Mouse (Mus musculus) embryonic facial prominence, embryonic 12.5 days (tissue): ENCODE data around the gene Cadm4. TPM values are rescaled to one million over a fixed set of nuclear protein-coding genes. Genes with fewer than 3 reads are reported as not detected.

Experiments used
- ATAC-seq: fragments of 200-750 bp; cut with Nextera tagmentation; 2 replicates; pipeline ENCODE4 v1.8.0; 2017; ENCODE audit not compliant: insufficient number of reproducible peaks, insufficient read depth, low FRiP score, low TSS enrichment
- H3K27ac ChIP-seq: fragments of 300-500 bp; sonication (generic); 2 replicates; pipeline ENCODE4 v1.5.1; 2016; ENCODE audit warnings: mild to moderate bottlenecking
- H3K27me3 ChIP-seq: fragments of 300-500 bp; sonication (generic); 2 replicates; pipeline ENCODE4 v1.6.1; 2016; ENCODE audit warnings: mild to moderate bottlenecking, moderate library complexity
- H3K36me3 ChIP-seq: fragments of 300-500 bp; sonication (generic); 2 replicates; pipeline ENCODE4 v1.6.1; 2016; ENCODE audit warnings: mild to moderate bottlenecking
- H3K4me1 ChIP-seq: fragments of 300-500 bp; sonication (generic); 2 replicates; pipeline ENCODE4 v1.6.1; 2016
- H3K4me2 ChIP-seq: fragments of 300-500 bp; sonication (generic); replicated peaks from 2 replicates; pipeline ENCODE4 v1.6.1; 2016; ENCODE audit warnings: mild to moderate bottlenecking, moderate library complexity
- H3K4me3 ChIP-seq: fragments of 300-500 bp; sonication (generic); 2 replicates; pipeline ENCODE4 v1.5.1; 2016; ENCODE audit warnings: mild to moderate bottlenecking
- H3K9ac ChIP-seq: fragments of 300-500 bp; sonication (generic); 2 replicates; pipeline ENCODE4 v1.6.1; 2016; ENCODE audit warnings: mild to moderate bottlenecking, moderate library complexity
- H3K9me3 ChIP-seq: fragments of 300-500 bp; sonication (generic); 2 replicates; pipeline ENCODE4 v1.6.1; 2016; ENCODE audit warnings: mild to moderate bottlenecking, moderate library complexity
- WGBS: fragments of 180-500 bp; shearing (Covaris S2); methylation state at CpG from one replicate; pipeline ENCODE4 v1.1.7; 2016; 5-methylcytosine and 5-hydroxymethylcytosine counted together
- polyA plus RNA-seq: library from polyadenylated mRNA; unstranded; fragments of >200 nt; fragmentation: Nextera tagmentation; extraction: Ambion mirVana; gene quantifications from 2 replicates; pipeline ENCODE4 v1.2.1, GENCODE M21; 2016

The Cadm4 gene
- polyA plus RNA-seq: 7.6 and 10.7 TPM in 2 replicates

GRCm38 (mm10) chr7:24481474-24482207 is at the start of gene Cadm4:
Gene Cadm4, plus strand, starts transcription at chr7:24482023.
- WGBS: 2% methylated on average over 75 of the region's 83 CpGs
- peak within 1 kb of the TSS; percentile 66 for H3K4me3 ChIP-seq
- ATAC-seq: peak; percentile 54
- no peaks in the 10 kb centered on the region for H3K9me3 ChIP-seq
- peak within 1 kb of the TSS; percentile 98 for H3K4me2 ChIP-seq
- no peaks in the 10 kb centered on the region for H3K36me3 ChIP-seq
- peaks cover 17% of the 10 kb centered on the region for H3K4me1 ChIP-seq
- H3K27ac ChIP-seq: no peak within 1 kb of the TSS; the same call in 1 of the 2 replicates
- peaks cover 24% of the 10 kb centered on the region; the same call in 1 of the 2 replicates for H3K27me3 ChIP-seq
- H3K9ac ChIP-seq: peak within 1 kb of the TSS; percentile 65

GRCm38 (mm10) chr7:24435305-24435704 is 46.5 kb upstream of the Cadm4 start:
- Histone ChIP-seq H3K27me3 (peaks cover 16% of the 10 kb centered on the region), H3K4me2 (no peak overlapping the region), H3K9ac (no peak overlapping the region), H3K4me1 (no peaks in the 10 kb centered on the region), H3K27ac (no peak overlapping the region), H3K9me3 (peaks cover 7% of the 10 kb centered on the region; the same call in 1 of the 2 replicates), H3K4me3 (no peak overlapping the region), H3K36me3 (no peaks in the 10 kb centered on the region)
- 74% methylated on average over 5 of the region's 5 CpGs for WGBS
- no peak for ATAC-seq

GRCm38 (mm10) chr7:24437981-24438380 is 43.8 kb upstream of the Cadm4 start:
- H3K36me3 ChIP-seq: no peaks in the 10 kb centered on the region
- no peaks in the 10 kb centered on the region for H3K4me1 ChIP-seq
- no peak overlapping the region for H3K4me3 ChIP-seq
- H3K9me3 ChIP-seq: no peaks in the 10 kb centered on the region
- 69% methylated on average over 10 of the region's 10 CpGs for WGBS
- no peak overlapping the region for H3K9ac ChIP-seq
- no peak overlapping the region for H3K27ac ChIP-seq
- H3K4me2 ChIP-seq: no peak overlapping the region
- H3K27me3 ChIP-seq: peaks cover 6% of the 10 kb centered on the region
- ATAC-seq: no peak

GRCm38 (mm10) chr7:24439191-24439590 is 42.6 kb upstream of the Cadm4 start:
- no peak overlapping the region for H3K27ac ChIP-seq
- H3K4me2 ChIP-seq: no peak overlapping the region
- H3K4me1 ChIP-seq: no peaks in the 10 kb centered on the region
- no peak for ATAC-seq
- H3K4me3 ChIP-seq: no peak overlapping the region
- 77% methylated on average over 6 of the region's 6 CpGs for WGBS
- peaks cover 1% of the 10 kb centered on the region; the same call in 1 of the 2 replicates for H3K27me3 ChIP-seq
- no peaks in the 10 kb centered on the region for H3K9me3 ChIP-seq
- no peaks in the 10 kb centered on the region for H3K36me3 ChIP-seq
- H3K9ac ChIP-seq: no peak overlapping the region

GRCm38 (mm10) chr7:24439891-24440290 is 41.9 kb upstream of the Cadm4 start:
- H3K9me3 ChIP-seq: no peaks in the 10 kb centered on the region
- H3K4me2 ChIP-seq: no peak overlapping the region
- no peak for ATAC-seq
- no peak overlapping the region for H3K4me3 ChIP-seq
- H3K36me3 ChIP-seq: no peaks in the 10 kb centered on the region
- H3K4me1 ChIP-seq: no peaks in the 10 kb centered on the region
- no peak overlapping the region for H3K27ac ChIP-seq
- no peaks in the 10 kb centered on the region for H3K27me3 ChIP-seq
- H3K9ac ChIP-seq: no peak overlapping the region
- WGBS: 76% methylated on average over 7 of the region's 7 CpGs

GRCm38 (mm10) chr7:24441785-24442184 is 40.0 kb upstream of the Cadm4 start:
- Histone ChIP-seq H3K4me3 (no peak overlapping the region), H3K9me3 (no peaks in the 10 kb centered on the region), H3K4me2 (no peak overlapping the region), H3K27ac (no peak overlapping the region), H3K4me1 (no peaks in the 10 kb centered on the region), H3K9ac (no peak overlapping the region), H3K36me3 (no peaks in the 10 kb centered on the region), H3K27me3 (no peaks in the 10 kb centered on the region)
- 22% methylated on average over 1 of the region's 1 CpGs for WGBS
- ATAC-seq: no peak

GRCm38 (mm10) chr7:24442313-24442712 is 39.5 kb upstream of the Cadm4 start:
- H3K27me3 ChIP-seq: no peaks in the 10 kb centered on the region
- ATAC-seq: no peak
- H3K36me3 ChIP-seq: no peaks in the 10 kb centered on the region
- H3K4me2 ChIP-seq: no peak overlapping the region
- no peak overlapping the region for H3K4me3 ChIP-seq
- no peaks in the 10 kb centered on the region for H3K9me3 ChIP-seq
- WGBS: 80% methylated on average over 8 of the region's 8 CpGs
- no peak overlapping the region for H3K27ac ChIP-seq
- H3K4me1 ChIP-seq: no peaks in the 10 kb centered on the region
- H3K9ac ChIP-seq: no peak overlapping the region

GRCm38 (mm10) chr7:24445266-24445926 is 36.4 kb upstream of the Cadm4 start:
- no peaks in the 10 kb centered on the region for H3K4me1 ChIP-seq
- no peaks in the 10 kb centered on the region for H3K36me3 ChIP-seq
- no peak overlapping the region for H3K4me2 ChIP-seq
- no peak overlapping the region for H3K9ac ChIP-seq
- H3K27me3 ChIP-seq: no peaks in the 10 kb centered on the region
- no peak for ATAC-seq
- H3K4me3 ChIP-seq: no peak overlapping the region
- WGBS: 89% methylated on average over 9 of the region's 9 CpGs
- H3K9me3 ChIP-seq: no peaks in the 10 kb centered on the region
- no peak overlapping the region for H3K27ac ChIP-seq

GRCm38 (mm10) chr7:24446697-24447340 is 35.0 kb upstream of the Cadm4 start:
- Histone ChIP-seq H3K36me3 (no peaks in the 10 kb centered on the region), H3K27ac (no peak overlapping the region), H3K27me3 (no peaks in the 10 kb centered on the region), H3K4me2 (no peak overlapping the region), H3K4me1 (no peaks in the 10 kb centered on the region), H3K4me3 (no peak overlapping the region), H3K9ac (no peak overlapping the region), H3K9me3 (no peaks in the 10 kb centered on the region)
- no peak for ATAC-seq
- 71% methylated on average over 7 of the region's 7 CpGs for WGBS

GRCm38 (mm10) chr7:24448782-24449517 is 32.9 kb upstream of the Cadm4 start:
- Histone ChIP-seq H3K9me3 (no peaks in the 10 kb centered on the region), H3K9ac (no peak overlapping the region), H3K4me2 (no peak overlapping the region), H3K27ac (no peak overlapping the region), H3K27me3 (no peaks in the 10 kb centered on the region; the same call in 1 of the 2 replicates), H3K4me3 (no peak overlapping the region), H3K36me3 (no peaks in the 10 kb centered on the region), H3K4me1 (no peaks in the 10 kb centered on the region)
- 57% methylated on average over 14 of the region's 14 CpGs for WGBS
- no peak for ATAC-seq

GRCm38 (mm10) chr7:24450585-24451017 is 31.2 kb upstream of the Cadm4 start:
- Histone ChIP-seq H3K27me3 (no peaks in the 10 kb centered on the region; the same call in 1 of the 2 replicates), H3K9ac (no peak overlapping the region), H3K4me1 (no peaks in the 10 kb centered on the region), H3K4me2 (no peak overlapping the region), H3K9me3 (no peaks in the 10 kb centered on the region), H3K36me3 (no peaks in the 10 kb centered on the region), H3K4me3 (no peak overlapping the region), H3K27ac (no peak overlapping the region)
- 67% methylated on average over 9 of the region's 9 CpGs for WGBS
- ATAC-seq: no peak
